Mouse (Mus musculus): Measurements from ENCODE around the gene Hivep3. TPM values are rescaled to one million over a fixed set of nuclear protein-coding genes. Genes with fewer than 3 reads are reported as not detected.

Hivep3 gene
- 1 to 10 TPM; 6.9 to 9.9 TPM for total RNA-seq (2021)
- long read RNA-seq, experiment 1, partial matches to known transcripts = 1 of 2 reads
- long read RNA-seq, experiment 1, other reads (novel, unspliced or antisense) = 1 of 2 reads
- long read RNA-seq, experiment 2, partial matches to known transcripts = 0 of 2 reads
- long read RNA-seq, experiment 2, other reads (novel, unspliced or antisense) = 0 of 2 reads

DNA sequence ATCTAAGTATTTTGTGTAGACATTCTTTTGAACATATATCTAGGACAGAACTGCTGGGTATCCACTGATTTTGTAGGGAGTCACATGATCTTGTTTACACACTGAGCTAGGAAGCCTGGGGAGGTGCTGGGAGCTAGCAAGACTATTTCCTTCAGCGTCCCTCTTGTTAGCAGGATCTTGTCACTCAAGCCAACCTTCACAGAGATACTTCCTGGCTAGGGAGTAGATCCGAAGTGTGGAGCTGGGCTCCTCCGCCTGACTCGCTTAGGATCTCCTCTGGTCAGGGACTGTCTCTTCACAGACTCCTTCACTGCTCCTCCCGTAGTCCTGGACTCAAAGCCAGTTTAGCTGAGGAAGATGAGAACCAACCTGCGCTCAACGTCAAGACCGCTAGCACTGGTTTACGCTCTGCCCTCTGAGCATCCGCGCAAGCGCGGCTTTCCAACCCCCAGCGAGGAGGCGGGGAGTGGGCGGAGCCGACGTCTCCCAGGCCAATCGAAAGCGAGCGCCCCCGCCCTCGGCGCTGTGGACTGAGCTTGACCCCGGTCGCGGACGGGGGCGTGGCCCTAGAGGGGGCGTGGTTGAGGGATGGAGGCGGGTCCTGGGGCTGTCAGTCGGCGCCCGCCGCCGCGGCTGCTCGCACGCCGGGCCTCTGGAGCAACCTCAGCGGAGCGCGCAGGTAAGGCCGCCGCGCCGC is at the start of gene Hivep3:
TSS of gene Hivep3 (plus strand) at position 601 of the 697 bp plus-strand sequence.
- peak; percentile 100 for DNase-seq (ENCODE audit: low spot score in 2 of 2)

DNA sequence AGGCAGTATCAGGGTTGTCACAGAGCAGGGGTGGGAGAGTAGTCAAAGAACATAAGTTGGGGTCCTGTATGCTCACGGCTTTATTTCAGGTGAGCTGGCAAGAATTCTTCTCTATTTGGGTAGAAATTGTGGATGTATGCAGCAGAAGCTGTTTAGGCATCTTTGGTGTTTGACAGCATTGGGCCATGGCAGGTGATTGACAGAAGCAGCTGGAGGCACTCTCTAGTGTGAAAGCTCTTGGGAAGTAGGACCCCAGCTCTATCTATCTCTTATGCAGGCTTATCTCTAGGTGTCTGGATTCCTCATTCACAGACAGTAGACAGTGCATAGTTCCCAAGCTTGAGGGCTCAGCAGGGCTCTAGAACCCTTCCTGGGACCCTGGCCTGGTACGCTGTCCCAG is 47.8 kb upstream of the Hivep3 start:
- DNase-seq (ENCODE audit: low spot score in 2 of 2) = no peak

DNA sequence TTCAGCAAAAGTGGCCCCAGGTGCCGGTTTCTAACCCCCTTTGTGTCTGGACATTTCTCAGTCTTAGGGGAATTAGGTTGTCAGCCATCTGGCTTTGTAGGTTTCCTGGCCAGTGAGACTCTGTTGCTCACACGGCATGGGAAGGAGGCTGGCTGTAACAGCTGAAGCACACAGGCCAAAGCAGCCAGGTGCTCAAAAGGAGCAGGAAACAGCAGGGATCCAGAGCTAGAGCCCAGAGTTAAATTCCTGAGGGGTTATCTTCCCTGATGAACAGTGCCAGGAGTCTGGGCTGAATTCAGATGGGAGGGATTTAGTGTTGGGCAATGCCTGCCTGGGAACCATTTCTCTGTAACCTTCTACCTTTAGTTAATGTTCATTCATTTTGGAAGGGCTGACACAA is 35.2 kb upstream of the Hivep3 start:
- DNase-seq (ENCODE audit: low spot score in 2 of 2) = no peak

DNA sequence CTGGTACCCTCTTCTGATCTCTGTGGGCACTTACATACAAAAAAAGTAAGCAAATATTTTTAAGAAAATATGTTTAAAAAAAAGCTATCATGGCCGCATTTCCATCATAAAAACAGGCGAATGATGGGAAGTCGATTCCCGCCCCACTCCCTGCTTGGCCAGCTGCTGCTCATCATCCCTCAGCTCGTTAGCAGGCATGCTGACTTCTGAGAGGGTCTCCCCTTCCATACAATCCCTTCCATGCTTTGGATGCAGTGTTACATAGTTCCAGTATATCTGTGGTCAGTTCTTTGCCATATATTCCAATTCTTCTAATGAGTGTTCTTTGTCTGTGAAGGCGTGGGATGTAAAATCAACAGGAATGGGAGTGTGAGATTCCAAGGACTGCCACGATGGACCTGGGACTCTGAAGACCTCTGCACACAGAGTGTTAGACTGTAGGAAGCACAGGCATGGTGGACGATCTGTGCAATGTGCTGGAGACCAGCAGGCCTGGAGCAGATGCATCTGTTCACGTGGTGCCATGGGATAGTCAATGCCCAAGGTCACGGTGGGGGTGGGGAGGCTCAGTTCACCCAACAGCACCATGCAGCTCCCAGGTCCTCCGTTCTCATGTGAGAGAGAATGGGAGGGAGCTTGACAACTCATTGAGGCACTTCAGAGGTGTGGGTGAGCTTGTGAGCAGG is 32.2 kb upstream of the Hivep3 start:
- DNase-seq (ENCODE audit: low spot score in 2 of 2) = no peak

DNA sequence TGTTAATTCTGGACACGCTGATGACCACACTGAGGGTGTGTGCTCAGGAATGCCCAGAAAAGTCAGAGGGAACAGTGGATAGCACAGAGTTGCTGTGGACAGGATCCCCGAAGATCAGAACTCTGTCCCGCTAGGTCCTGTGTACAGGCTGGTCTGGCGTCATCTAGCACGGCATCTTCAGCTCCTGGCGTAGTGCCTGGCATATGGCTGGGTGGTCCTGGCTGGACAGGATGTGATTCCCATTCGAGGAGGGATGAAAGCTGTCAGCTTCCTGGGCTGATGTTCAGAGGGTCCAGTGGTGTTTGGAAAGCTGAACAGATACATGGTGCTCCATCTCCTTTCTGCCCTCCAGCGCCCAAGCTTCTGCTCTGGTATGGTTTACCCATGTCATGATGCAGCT is 29.6 kb upstream of the Hivep3 start:
- no peak for DNase-seq (ENCODE audit: low spot score in 2 of 2)

DNA sequence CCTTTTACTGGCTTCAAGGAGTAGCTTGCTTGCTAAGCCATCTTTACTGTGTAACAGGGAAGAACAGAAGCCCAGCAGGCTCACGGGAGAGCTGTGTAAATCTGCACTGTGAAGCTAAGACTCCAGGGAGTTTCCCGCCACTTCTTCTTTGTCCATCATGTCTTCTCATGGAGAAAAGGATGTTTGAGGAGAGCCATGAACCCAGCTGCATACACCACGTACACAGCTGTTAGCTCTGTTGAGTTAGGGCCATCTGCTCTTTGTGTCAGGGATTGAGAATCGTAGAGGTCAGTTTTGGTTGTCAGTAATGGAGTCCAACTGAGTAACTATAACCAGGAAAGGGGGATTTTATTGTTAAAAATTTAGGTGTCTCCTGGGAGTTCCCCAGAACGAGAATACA is 26.3 kb upstream of the Hivep3 start:
- no peak for DNase-seq (ENCODE audit: low spot score in 2 of 2)

DNA sequence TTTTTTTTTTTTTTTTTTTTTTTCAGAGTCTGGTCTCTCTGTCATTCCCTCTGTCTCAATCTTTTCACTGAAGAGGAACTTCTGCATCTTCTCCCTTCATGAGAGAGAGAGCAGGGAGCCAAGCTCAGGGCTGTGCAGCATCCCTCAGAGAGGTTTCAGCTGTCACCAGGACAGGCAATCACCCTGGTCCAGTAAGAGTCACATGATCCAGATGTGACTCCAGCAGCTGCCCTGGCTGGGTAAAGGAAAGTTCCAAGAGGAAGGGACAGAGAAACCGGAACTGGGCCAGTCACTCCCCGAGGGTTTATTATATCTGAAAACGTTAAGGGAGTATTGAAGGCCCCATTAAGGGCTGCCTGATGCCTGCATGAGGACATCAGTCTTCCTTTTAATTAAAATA is 25.8 kb upstream of the Hivep3 start:
- no peak for DNase-seq (ENCODE audit: low spot score in 2 of 2)

DNA sequence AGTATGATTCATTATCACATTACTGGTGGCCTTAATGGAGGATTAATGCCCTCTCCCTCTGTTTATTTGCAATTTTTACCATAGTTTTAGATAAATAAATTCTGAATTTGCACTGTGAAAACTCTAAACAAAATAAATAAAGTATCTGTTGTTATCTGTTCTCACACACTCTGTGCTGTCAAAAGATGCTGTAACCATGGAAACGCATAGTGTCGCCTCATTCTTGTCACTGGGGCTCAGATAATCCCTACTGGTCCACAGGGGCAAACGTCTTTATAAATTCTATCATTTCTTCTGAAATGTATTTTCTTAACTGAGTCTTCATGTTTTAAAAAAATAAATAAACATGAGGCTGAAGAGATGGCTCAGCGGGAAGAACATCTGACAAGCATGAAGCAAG is 23.4 kb upstream of the Hivep3 start:
- no peak for DNase-seq (ENCODE audit: low spot score in 2 of 2)

DNA sequence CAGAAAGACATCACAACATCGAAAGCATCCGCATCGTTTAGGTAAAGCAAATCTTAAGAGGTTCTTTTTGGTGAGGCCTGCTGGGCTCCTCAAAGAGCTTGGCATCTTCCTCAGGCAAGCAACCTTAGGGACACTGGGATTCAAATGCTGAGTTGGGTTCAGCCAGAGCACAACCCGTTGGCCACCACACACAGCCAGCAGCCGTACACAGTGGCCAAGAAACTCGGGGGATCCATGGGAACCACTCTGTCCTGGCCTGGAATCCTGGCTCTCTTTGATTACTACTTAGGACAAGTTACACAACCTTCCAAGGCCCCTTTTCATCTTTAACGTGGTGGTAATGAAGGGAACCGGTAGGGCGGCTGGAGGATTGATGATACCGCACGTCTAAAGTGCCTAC is 16.1 kb upstream of the Hivep3 start:
- DNase-seq (ENCODE audit: low spot score in 2 of 2) = no peak

DNA sequence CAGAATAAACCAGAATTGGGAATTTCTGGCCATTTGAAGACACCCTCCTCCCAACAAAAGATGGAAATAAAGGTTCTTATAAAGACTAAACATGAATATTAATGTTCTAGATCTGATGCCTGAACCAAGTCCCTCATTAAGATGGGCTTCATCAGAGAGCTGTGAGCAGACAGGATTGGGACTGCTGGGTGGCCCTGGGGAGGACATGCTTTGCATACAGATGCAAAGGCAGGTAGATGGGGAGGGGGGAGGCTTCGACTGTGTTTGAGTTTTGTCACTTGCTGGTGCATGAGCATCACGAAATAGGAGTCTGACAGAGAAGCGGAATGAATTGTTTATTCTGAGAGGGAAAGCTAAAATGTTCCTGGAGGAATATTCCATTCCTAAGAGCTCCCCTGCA is 12.1 kb upstream of the Hivep3 start:
- DNase-seq (ENCODE audit: low spot score in 2 of 2) = no peak

DNA sequence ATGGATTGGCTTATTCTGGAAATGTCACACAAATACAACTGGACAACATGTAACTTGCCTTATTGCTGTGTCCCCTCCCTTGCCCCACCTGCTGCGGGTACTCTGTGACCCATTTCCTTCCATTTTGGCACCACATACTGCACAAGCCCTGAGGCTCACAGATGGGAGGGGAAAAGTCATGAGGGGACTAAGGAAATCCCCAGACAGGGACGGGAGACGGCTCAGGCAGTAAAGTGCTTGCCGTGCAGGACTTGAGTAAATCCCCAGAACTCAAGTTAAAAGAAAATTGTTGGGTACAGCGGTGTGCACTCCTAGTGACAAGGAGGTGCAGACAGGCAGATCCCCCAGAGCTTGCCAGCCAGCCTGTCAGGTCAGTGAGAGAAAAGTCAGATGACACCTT is 7.5 kb upstream of the Hivep3 start:
- DNase-seq (ENCODE audit: low spot score in 2 of 2) = no peak

DNA sequence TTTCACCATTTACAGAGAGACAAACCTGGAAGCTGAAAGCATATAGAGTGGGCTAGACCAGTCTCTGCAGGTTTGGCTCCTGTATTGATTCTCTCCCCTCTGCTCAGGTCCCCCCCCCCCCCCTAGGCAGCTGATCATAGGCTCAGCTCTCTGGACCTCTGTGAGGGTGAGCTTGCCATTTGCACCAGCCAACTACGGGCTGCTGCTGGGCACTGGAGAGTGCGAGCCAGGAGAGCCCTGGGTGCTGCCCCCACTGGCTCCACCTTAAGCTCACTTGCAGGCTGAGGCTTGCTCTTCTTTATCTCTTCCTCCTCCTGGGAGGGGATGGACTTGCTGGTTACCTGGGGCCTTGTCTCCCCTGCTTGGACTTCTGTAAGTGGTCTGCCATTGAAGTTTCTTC is 5.7 kb upstream of the Hivep3 start:
- DNase-seq (ENCODE audit: low spot score in 2 of 2) = no peak

DNA sequence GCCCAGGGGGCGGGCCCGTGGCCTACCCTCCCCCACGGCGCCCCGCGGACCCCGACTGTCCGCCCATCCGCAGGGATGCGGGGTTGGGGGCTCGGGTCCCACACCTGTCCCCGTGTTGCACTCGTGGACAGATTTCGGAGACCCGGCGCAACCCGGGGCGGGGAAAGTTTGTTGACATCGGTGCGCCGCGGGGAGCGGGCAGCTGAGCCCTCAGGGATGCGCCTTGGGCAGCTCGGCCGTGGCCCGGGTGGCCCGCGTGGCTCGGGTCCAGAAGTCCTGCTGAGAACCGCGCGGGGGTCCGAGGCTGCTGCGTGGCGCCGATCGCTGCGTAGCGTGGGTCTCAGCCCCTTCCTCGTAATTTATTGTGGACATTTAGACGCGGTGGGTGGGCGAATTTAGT is 358 bp downstream of the Hivep3 start:
- peak; percentile 48 to 66 for DNase-seq (ENCODE audit: low spot score in 2 of 2)

DNA sequence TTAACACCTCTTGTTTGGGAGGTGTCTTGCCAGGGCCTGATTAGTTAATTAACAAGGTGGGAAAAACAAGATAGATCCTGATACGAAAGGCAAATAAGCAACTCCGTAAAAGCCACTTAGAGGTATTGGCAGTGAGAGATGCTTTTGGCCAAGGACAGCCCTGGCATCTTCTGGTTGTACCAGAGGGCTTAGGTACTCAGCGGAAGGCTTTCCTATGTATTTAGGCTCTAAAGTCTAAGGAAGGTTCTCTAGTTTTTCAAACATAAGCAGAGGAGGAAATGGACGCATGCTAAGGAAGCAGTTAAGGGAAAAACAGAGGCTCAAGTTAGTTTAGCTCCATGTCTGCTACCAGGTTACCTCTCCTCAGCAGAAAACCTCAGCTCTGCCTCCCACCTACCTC is 768 bp downstream of the Hivep3 start:
- no peak for DNase-seq (ENCODE audit: low spot score in 2 of 2)

DNA sequence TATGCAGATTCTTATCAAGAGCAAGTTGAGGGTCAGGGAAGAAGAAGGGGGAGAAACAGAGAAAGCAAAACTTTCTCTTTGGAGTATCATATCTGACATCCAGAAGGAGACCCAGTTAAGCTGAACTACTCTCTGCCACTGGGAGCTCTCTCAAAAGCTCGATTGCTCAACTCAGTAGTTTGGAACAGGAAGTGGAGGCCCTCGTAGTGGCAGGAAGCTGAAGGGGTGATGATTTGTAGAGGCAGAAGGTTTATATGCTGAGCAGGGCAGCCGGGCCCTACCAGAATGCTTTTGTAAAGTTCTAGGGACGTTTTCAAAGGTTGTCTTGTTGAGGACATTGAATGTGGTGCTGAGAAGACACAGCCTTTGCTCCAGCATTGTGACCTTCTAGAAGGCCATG is 5.1 kb downstream of the Hivep3 start:
- no peak for DNase-seq (ENCODE audit: low spot score in 2 of 2)

DNA sequence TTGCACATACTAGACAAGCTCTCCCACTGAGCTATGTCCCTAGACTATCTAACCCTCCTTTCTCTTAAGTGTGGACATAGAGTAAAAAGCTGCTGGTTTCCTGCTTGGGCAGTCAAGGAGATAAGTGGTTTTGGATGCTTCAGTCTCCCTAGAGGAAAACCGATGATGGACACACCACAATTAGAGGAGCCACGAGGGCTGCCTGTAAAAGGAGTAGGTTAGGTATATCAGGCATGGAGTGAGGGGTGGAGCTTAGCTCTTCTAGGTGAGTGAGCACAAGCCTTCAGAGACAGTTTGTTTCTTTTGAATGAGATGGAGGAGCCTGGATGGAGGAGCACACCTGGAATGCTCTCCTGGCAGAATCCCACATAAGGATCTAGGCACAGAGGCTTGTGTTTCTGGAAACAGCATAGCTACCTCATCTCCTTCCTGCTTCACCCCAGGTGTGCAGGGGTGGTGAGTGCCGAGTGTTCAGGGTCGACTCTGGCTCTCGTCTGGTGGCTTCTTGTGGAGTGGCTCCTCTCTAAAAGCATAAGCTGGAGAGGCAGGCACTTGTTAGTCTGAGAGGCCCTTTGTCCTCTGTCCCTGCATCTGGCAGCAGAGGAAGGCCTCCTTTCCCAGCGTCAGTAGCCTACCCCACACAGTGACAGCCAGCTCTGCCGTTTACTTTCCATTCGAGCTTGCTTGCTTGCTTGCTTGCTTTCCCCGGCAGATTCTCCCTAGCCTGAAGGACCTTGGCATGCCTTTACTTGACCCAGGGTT is 5.9 kb downstream of the Hivep3 start:
- DNase-seq (ENCODE audit: low spot score in 2 of 2) = no peak

DNA sequence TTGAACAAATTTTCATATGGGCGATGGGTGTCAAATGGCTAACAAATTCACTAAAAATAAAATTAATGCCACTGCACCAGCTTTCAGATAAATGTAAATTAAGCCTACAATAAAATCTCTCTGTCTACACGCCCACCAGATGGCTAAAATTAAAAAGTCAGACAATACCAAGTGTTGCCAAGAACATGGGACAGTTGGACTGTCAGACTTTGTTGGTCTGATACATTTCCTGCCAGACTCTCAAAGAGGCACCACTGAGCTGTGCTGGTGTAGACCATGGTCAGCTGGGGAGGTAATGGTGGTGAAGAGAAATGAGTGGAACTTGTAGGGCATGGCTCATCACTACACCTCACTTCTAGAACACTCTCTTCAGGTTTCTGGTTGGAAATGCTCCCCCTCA is 14.8 kb downstream of the Hivep3 start:
- DNase-seq (ENCODE audit: low spot score in 2 of 2) = no peak

DNA sequence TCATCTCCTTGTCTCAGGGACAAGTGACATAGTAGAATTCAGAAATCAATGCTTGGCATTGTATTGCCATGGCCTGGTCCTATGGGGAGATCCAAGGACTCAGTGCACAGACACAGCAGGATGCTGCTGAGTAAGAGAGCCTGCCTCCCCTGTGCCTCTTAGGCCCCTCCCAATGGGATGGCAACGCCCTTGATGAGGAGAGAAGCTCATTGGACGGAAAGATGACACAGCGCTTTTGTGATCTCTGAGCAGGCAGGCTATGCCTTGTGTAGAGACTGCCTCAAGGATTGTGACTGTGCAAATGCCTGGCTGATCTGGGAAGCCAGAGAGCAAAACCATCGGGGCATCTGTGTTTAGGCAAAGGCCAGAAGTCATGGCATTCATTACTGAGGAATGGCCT is 16.6 kb downstream of the Hivep3 start:
- no peak for DNase-seq (ENCODE audit: low spot score in 2 of 2)

DNA sequence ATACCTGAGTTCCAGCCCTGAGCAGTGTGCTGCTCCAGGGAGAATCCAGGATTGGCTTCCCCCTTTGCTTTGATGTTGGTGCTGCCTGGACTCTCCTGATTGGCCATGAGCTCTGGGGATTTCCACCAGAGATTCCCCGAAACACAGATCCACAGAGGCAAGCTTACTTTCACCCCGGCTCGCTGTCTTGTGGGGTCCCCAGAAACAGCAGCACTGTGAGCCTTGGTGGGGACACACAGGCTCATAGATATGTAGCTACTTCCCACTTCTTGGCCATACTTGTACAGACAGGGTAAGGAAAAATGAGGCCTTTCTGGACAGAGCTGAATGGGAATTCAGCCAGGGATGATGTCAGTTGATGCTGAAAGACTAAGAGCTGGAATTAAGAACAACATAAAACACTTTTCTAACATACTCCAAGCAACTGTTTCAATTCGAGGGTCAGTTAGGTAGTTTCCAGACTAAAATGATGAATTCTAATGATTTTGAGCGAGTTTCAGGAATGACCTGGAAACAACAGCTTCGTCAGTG is 17.2 kb downstream of the Hivep3 start:
- no peak for DNase-seq (ENCODE audit: low spot score in 2 of 2)

DNA sequence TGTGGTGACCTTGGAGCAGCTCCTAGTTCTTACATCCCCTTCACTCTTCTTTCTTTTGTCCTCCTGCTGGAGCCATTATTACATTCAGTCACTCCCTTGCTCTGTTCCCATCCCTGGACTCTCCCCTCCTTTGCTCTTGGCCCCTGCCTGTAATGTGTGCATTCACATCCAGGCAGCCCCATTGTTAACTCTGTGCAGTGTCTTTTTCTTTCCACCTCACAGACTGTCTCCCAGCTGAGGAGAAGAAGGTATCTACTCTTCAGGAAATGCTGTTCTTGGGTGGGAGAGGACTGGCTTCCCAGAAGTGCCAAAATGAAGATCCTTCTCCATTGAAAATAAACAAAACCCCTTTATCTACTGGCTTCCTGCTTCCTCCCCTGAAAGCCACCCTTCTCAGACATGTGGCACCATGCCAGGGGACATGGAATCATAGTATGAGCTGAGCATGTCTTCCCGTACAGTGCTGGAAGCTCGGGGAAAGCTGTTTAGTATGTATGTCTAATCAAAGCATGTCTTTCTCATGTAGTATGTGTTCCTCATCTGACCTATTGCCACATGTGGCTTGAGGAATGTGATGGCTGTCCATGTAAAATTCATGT is 17.9 kb downstream of the Hivep3 start:
- DNase-seq (ENCODE audit: low spot score in 2 of 2) = peak in 1 of 2 experiments; percentile 34

DNA sequence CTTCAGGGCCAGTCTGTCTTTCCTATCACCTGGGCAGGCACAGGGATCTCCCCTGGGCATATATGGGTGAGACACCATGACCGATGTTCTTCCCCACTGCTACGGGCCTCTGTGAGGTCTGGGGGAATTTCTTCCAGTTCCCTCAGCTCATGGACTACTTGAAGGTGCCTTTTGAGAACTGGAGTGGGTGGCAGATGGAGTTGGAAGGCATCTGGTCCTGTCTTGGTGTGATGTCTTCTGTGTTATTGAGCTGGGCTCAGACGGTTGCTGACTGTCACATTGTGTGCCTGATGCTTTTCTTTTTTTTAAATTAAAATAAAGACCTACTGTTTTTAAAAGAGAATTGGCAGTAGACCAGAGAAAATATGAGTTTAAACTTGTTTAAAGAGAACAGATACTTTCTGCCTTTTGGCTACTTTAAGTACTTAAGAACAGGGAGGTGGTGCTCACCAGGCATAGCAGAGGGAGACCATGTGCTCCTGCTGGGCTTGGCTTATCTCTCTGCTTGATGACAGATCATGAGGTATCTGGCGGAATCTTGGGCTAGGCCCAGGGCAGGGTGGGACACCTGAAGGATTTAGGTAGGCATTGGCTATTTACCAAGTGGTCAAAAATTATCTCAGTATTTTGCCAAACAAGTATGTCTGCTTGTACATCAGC is 26.1 kb downstream of the Hivep3 start:
- no peak for DNase-seq (ENCODE audit: low spot score in 2 of 2)

Data from adrenal gland, adult 18-20 months (tissue).